Mouse (Mus musculus): ENCODE measurements around the gene Capn11.

- TF ChIP-seq CTCF (IDR thresholded peaks at IDR 0.05; ENCODE audit: insufficient read depth, low read depth, low read length) (no peak), POLR2A (IDR thresholded peaks at IDR 0.05; ENCODE audit: insufficient read depth, low read depth, low read length) (no peak)
Measured at GRCm38 (mm10) chr17:45597787-45598186, 61.3 kb downstream of the Capn11 start.

Measured in olfactory bulb, adult 2 months (tissue).